Mouse (Mus musculus): ENCODE data around the gene Eif4e3. TPM values are rescaled to one million over a fixed set of nuclear protein-coding genes. Genes with fewer than 3 reads are reported as not detected.

The Eif4e3 gene
- polyA plus RNA-seq, 1 experiment from 2014 or later = 19.8 TPM

- WGBS = 56% methylated on average over 4 of the region's 4 CpGs
- peaks cover 22% of the 10 kb centered on the region; the same call in 1 of the 2 replicates for H3K36me3 ChIP-seq
- no peaks in the 10 kb centered on the region for H3K9me3 ChIP-seq
- no peak overlapping the region for H3K9ac ChIP-seq (replicated peaks)
- H3K4me3 ChIP-seq (replicated peaks) = no peak overlapping the region
- H3K4me1 ChIP-seq (replicated peaks) = peaks cover 15% of the 10 kb centered on the region
- ATAC-seq (ENCODE audit: insufficient number of reproducible peaks, insufficient read depth, low FRiP score, low TSS enrichment, low read depth) = no peak
- no peaks in the 10 kb centered on the region for H3K27me3 ChIP-seq
- peak overlapping the region; percentile 20; the same call in 1 of the 2 replicates for H3K27ac ChIP-seq
- H3K4me2 ChIP-seq = no peak overlapping the region
Measured at GRCm38 (mm10) chr6:99637456-99637855, 29.1 kb downstream of the Eif4e3 start.

DNA sequence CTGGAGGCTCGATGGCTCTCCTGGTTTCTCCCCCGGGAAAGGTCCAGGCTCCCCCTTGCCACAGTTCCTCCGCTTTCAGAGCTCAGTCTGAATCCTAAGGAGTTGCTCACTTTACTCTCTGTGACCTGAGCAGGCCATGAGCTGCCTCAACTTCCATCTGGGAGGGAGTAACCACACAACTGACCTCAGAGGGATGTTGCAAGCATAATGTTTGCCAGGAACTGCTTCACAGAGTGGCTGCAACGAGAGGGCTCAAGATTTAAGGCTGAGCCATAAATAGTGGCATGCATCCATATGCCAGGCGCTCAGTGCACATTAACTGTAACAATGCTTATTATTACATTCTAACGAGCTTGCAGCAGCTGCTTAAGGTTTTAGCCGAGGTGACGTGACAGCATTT is 29.8 kb downstream of the Eif4e3 start:
- ATAC-seq (ENCODE audit: insufficient number of reproducible peaks, insufficient read depth, low FRiP score, low TSS enrichment, low read depth) = no peak
- Histone ChIP-seq H3K27ac (no peak overlapping the region), H3K4me2 (no peak overlapping the region), H3K9me3 (no peaks in the 10 kb centered on the region), H3K27me3 (no peaks in the 10 kb centered on the region), H3K9ac (replicated peaks) (no peak overlapping the region), H3K4me1 (replicated peaks) (peaks cover 15% of the 10 kb centered on the region), H3K4me3 (replicated peaks) (no peak overlapping the region), H3K36me3 (peaks cover 22% of the 10 kb centered on the region; the same call in 1 of the 2 replicates)
- 36% methylated on average over 8 of the region's 8 CpGs for WGBS

GRCm38 (mm10) chr6:99636121-99636520 is 30.4 kb downstream of the Eif4e3 start:
- 62% methylated on average over 9 of the region's 9 CpGs for WGBS
- Histone ChIP-seq H3K9ac (replicated peaks) (no peak overlapping the region), H3K4me1 (replicated peaks) (peaks cover 15% of the 10 kb centered on the region), H3K9me3 (no peaks in the 10 kb centered on the region), H3K27me3 (no peaks in the 10 kb centered on the region), H3K4me3 (replicated peaks) (no peak overlapping the region), H3K4me2 (no peak overlapping the region), H3K27ac (no peak overlapping the region), H3K36me3 (peaks cover 26% of the 10 kb centered on the region; the same call in 1 of the 2 replicates)
- no peak for ATAC-seq (ENCODE audit: insufficient number of reproducible peaks, insufficient read depth, low FRiP score, low TSS enrichment, low read depth)

DNA sequence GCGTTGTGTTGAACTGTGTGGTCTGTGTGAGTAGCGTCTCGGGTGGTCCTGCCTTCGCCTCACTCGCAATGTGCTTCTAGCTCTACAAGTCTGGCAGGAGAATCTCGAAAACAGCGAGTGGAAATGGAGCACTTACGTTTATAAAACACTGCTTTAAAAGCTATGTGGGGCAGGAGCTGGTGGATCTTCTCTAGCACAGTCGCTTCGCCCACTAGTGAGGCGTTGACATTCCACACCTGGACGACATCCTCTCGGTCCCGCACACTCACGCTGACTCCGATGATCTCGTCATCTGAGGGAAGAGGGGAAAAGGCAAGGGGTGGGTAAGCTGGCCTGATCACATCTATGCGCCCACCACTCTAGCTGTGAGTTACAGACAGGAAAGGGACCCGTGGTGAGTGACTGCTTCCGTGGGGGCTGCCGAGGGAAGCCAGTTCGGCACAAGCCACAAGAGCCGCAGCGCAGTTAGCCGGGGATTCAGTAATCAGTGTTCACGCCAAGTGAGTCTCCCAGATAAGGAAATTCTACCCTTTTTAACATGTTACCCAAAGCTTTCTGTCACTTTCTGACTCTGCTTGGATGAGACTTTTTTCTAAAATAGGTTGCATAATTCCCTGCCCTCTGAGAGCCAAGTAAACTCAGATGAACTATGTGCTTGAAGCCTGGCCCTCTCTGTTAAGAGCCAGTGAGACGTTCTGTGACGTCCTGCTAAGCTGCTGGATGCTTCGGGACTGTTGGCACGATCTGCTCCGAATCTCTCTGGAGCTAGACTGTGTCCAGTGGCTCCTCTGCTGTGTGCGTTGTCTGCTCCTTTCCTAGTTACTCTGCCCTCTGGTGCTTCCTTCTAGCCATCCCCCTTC is 34.2 kb downstream of the Eif4e3 start:
- Histone ChIP-seq H3K9ac (replicated peaks) (no peak overlapping the region), H3K27ac (no peak overlapping the region), H3K4me2 (no peak overlapping the region), H3K4me3 (replicated peaks) (no peak overlapping the region), H3K36me3 (peaks cover 31% of the 10 kb centered on the region), H3K4me1 (replicated peaks) (peaks cover 20% of the 10 kb centered on the region), H3K9me3 (no peaks in the 10 kb centered on the region), H3K27me3 (no peaks in the 10 kb centered on the region)
- 91% methylated on average over 32 of the region's 32 CpGs for WGBS
- ATAC-seq (ENCODE audit: insufficient number of reproducible peaks, insufficient read depth, low FRiP score, low TSS enrichment, low read depth) = no peak

DNA sequence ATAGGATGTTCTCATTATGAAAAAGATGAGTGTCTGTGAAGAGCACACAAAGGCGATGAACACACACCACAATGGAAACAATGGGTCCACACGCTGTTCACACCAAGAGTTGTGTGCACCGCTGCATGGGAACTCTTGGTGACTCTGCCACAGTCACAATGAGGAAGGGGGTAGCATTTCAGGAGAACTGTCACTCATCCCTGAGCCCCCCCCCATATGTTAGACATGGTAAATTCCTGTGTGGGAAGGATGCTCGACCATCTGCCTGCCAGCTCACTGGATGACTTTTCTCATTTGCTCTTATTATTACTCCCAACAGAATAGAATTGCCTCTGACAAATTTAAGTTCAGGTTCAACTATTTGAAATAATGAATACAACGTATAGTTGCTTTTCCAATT is 34.9 kb downstream of the Eif4e3 start:
- WGBS = 91% methylated on average over 5 of the region's 5 CpGs

GRCm38 (mm10) chr6:99629726-99630458 is 36.7 kb downstream of the Eif4e3 start:
- 69% methylated on average over 8 of the region's 8 CpGs for WGBS
- Histone ChIP-seq H3K4me1 (replicated peaks) (peaks cover 15% of the 10 kb centered on the region), H3K27ac (no peak overlapping the region), H3K4me3 (replicated peaks) (no peak overlapping the region), H3K36me3 (peaks cover 31% of the 10 kb centered on the region), H3K9me3 (no peaks in the 10 kb centered on the region), H3K27me3 (no peaks in the 10 kb centered on the region), H3K4me2 (no peak overlapping the region), H3K9ac (replicated peaks) (no peak overlapping the region)
- no peak for ATAC-seq (ENCODE audit: insufficient number of reproducible peaks, insufficient read depth, low FRiP score, low TSS enrichment, low read depth)

More for the DNA sequence above, 34.9 kb downstream of the Eif4e3 start:
- H3K27me3 ChIP-seq = no peaks in the 10 kb centered on the region
- no peak overlapping the region for H3K9ac ChIP-seq (replicated peaks)
- ATAC-seq (ENCODE audit: insufficient number of reproducible peaks, insufficient read depth, low FRiP score, low TSS enrichment, low read depth) = no peak
- H3K4me1 ChIP-seq (replicated peaks) = peaks cover 16% of the 10 kb centered on the region
- no peak overlapping the region for H3K4me3 ChIP-seq (replicated peaks)
- peaks cover 31% of the 10 kb centered on the region for H3K36me3 ChIP-seq
- H3K9me3 ChIP-seq = no peaks in the 10 kb centered on the region
- H3K4me2 ChIP-seq = no peak overlapping the region
- no peak overlapping the region for H3K27ac ChIP-seq

GRCm38 (mm10) chr6:99626347-99626746 is 40.2 kb downstream of the Eif4e3 start:
- Histone ChIP-seq H3K27ac (no peak overlapping the region), H3K36me3 (peaks cover 23% of the 10 kb centered on the region), H3K27me3 (no peaks in the 10 kb centered on the region), H3K9me3 (no peaks in the 10 kb centered on the region), H3K4me2 (no peak overlapping the region), H3K9ac (replicated peaks) (no peak overlapping the region), H3K4me1 (replicated peaks) (peaks cover 41% of the 10 kb centered on the region), H3K4me3 (replicated peaks) (no peak overlapping the region)
- WGBS = 68% methylated on average over 2 of the region's 2 CpGs
- ATAC-seq (ENCODE audit: insufficient number of reproducible peaks, insufficient read depth, low FRiP score, low TSS enrichment, low read depth) = no peak

DNA sequence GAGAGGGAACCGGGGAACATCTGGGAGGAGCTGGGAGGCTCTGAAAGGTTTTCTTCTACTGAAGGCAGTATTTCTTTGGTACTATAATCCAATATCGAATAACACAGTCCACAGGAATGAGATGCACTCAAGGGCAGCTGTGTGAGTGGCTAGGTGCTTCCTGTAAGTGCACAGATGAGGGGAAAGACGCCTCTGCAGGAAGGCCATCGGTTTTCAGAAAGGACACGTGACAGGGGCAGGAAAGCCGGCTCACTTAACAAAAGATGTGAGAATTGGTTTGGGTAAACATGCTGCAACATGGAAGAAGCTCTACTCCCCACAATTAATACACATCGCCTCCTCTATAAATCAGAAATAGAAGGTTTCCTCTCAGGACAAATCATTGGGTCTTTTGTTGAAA is 40.8 kb downstream of the Eif4e3 start:
- H3K27ac ChIP-seq = no peak overlapping the region
- H3K9me3 ChIP-seq = no peaks in the 10 kb centered on the region
- H3K4me2 ChIP-seq = no peak overlapping the region
- peaks cover 42% of the 10 kb centered on the region for H3K4me1 ChIP-seq (replicated peaks)
- WGBS = 43% methylated on average over 7 of the region's 7 CpGs
- no peak overlapping the region for H3K4me3 ChIP-seq (replicated peaks)
- H3K9ac ChIP-seq (replicated peaks) = no peak overlapping the region
- ATAC-seq (ENCODE audit: insufficient number of reproducible peaks, insufficient read depth, low FRiP score, low TSS enrichment, low read depth) = no peak
- no peaks in the 10 kb centered on the region for H3K27me3 ChIP-seq
- H3K36me3 ChIP-seq = peaks cover 21% of the 10 kb centered on the region

DNA sequence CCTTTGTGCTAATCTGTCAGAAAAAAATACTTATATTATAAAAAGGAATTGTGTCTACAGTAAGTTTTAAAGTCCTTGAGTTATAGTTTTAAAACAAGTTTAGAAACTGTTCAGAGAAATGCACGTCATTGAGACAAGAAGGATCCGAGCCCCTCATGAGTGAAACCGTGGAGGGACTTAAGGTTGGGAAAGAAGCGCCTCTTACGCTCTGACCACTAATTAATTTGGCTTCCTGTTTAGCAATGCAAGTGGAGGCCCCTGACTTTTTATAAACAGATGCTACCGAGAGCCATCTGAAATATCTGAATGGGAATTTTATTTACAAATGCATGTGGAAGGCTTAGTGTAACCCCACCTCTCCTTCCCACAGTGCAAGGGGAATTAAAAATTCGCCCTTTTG is 41.3 kb downstream of the Eif4e3 start:
- H3K27ac ChIP-seq = no peak overlapping the region
- WGBS = 62% methylated on average over 7 of the region's 7 CpGs
- H3K36me3 ChIP-seq = peaks cover 16% of the 10 kb centered on the region
- H3K9me3 ChIP-seq = no peaks in the 10 kb centered on the region
- H3K4me1 ChIP-seq (replicated peaks) = peaks cover 42% of the 10 kb centered on the region
- no peaks in the 10 kb centered on the region for H3K27me3 ChIP-seq
- no peak for ATAC-seq (ENCODE audit: insufficient number of reproducible peaks, insufficient read depth, low FRiP score, low TSS enrichment, low read depth)
- H3K9ac ChIP-seq (replicated peaks) = no peak overlapping the region
- no peak overlapping the region for H3K4me3 ChIP-seq (replicated peaks)
- no peak overlapping the region for H3K4me2 ChIP-seq

- no peaks in the 10 kb centered on the region for H3K9me3 ChIP-seq
- no peak overlapping the region for H3K9ac ChIP-seq (replicated peaks)
- H3K27me3 ChIP-seq = no peaks in the 10 kb centered on the region
- WGBS = 89% methylated on average over 3 of the region's 3 CpGs
- ATAC-seq (ENCODE audit: insufficient number of reproducible peaks, insufficient read depth, low FRiP score, low TSS enrichment, low read depth) = no peak
- peaks cover 48% of the 10 kb centered on the region for H3K4me1 ChIP-seq (replicated peaks)
- peaks cover 14% of the 10 kb centered on the region for H3K36me3 ChIP-seq
- no peak overlapping the region for H3K4me2 ChIP-seq
- no peak overlapping the region for H3K27ac ChIP-seq
- H3K4me3 ChIP-seq (replicated peaks) = no peak overlapping the region
Measured at GRCm38 (mm10) chr6:99624542-99624941, 42.0 kb downstream of the Eif4e3 start.

GRCm38 (mm10) chr6:99623641-99624040 is 42.9 kb downstream of the Eif4e3 start:
- Histone ChIP-seq H3K9me3 (no peaks in the 10 kb centered on the region), H3K4me2 (no peak overlapping the region), H3K4me1 (replicated peaks) (peaks cover 56% of the 10 kb centered on the region), H3K27me3 (no peaks in the 10 kb centered on the region), H3K27ac (no peak overlapping the region), H3K9ac (replicated peaks) (no peak overlapping the region), H3K36me3 (peaks cover 5% of the 10 kb centered on the region), H3K4me3 (replicated peaks) (no peak overlapping the region)
- ATAC-seq (ENCODE audit: insufficient number of reproducible peaks, insufficient read depth, low FRiP score, low TSS enrichment, low read depth) = no peak
- 19% methylated on average over 6 of the region's 6 CpGs for WGBS
